In the genomic region with DNA sequence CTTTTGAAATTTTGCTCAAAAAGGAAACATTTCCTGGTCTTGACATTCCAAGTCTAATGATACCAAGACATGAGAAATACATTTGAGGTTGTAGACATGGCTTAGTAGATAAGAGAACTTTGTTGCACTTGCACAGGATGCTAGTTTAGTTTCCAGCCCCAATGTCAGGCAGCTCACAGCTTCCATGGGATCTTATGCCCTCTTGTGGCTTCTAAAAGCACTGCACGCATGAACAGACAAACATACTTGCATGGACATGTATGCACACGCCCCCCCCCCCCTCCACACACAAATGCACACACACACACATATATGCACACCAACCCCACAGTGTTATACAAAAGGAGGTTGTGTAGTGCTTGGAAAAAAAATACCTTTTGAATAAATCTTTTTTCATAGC, we compare ENCODE assay signal across 9 mouse cellular contexts. TPM values are rescaled to one million over a fixed set of nuclear protein-coding genes. Genes with fewer than 3 reads are reported as not detected.
DNase-seq lines count a peak whose midpoint lies in the region; ATAC-seq and TF ChIP-seq lines count a peak whose summit lies in the region.
"Had no signal": no experiment of that assay in that cellular context is flagged by ENCODE, and none has a peak within 500 bp of the region (broad histone marks: within the 10 kb centered on the region; RNA-seq: fewer than 3 reads in every experiment).

No protein-coding gene starts in this region.

- peak; percentile 56 for TF ChIP-seq RAD21 in CH12.LX (IDR thresholded peaks at IDR 0.05; ENCODE audit: low read depth, low read length)

- H3K4me3 ChIP-seq in hindbrain, embryonic 10.5 days, result no peak overlapping the region
- H3K4me3 ChIP-seq in hindbrain, embryonic 12.5 days, result no peak overlapping the region
- H3K4me3 ChIP-seq in CH12.LX (replicated peaks in 1 of 3; ENCODE audit: low read depth in 2 of 3, low read length in 2 of 3, poor library complexity in 1 of 3), result no peak overlapping the region
- H3K4me3 ChIP-seq in forebrain, embryonic 11.5 days (ENCODE audit: low read depth, low read length), result no peak overlapping the region
- no peak overlapping the region for H3K4me3 ChIP-seq in cerebellum, adult 2 months (replicated peaks; ENCODE audit: insufficient read depth, low read depth, low read length)
- H3K4me3 ChIP-seq: embryonic facial prominence, embryonic 12.5 days had no signal

- H3K36me3 ChIP-seq in hindbrain, embryonic 10.5 days, result no peaks in the 10 kb centered on the region
- H3K36me3 ChIP-seq in hindbrain, embryonic 12.5 days, result no peaks in the 10 kb centered on the region
- no peaks in the 10 kb centered on the region for H3K36me3 ChIP-seq in CH12.LX (replicated peaks in 1 of 2; ENCODE audit: control insufficient read depth in 1 of 2, insufficient read depth in 1 of 2, low read length in 1 of 2)
- no peaks in the 10 kb centered on the region for H3K36me3 ChIP-seq in forebrain, embryonic 11.5 days (ENCODE audit: control insufficient read depth, insufficient read depth, low read length)
- H3K36me3 ChIP-seq: embryonic facial prominence, embryonic 12.5 days had no signal

- no peaks in the 10 kb centered on the region for H3K4me1 ChIP-seq in hindbrain, embryonic 10.5 days (replicated peaks)
- no peaks in the 10 kb centered on the region for H3K4me1 ChIP-seq in hindbrain, embryonic 12.5 days
- no peaks in the 10 kb centered on the region for H3K4me1 ChIP-seq in CH12.LX (ENCODE audit: control insufficient read depth in 1 of 2, insufficient read depth in 2 of 2)
- H3K4me1 ChIP-seq in forebrain, embryonic 11.5 days (replicated peaks; ENCODE audit: control insufficient read depth, insufficient read depth, low read length), result no peaks in the 10 kb centered on the region
- no peaks in the 10 kb centered on the region for H3K4me1 ChIP-seq in cerebellum, adult 2 months (ENCODE audit: control insufficient read depth, insufficient read depth, low read length)
- H3K4me1 ChIP-seq: embryonic facial prominence, embryonic 12.5 days had no signal

- WGBS in hindbrain, embryonic 10.5 days, result 84% methylated on average over 2 of the region's 2 CpGs
- 84% methylated on average over 2 of the region's 2 CpGs for WGBS in hindbrain, embryonic 12.5 days
- 65% methylated on average over 2 of the region's 2 CpGs for WGBS in forebrain, embryonic 11.5 days
- 75% methylated on average over 2 of the region's 2 CpGs for WGBS in cerebellum, adult 2 months

- H3K27me3 ChIP-seq in hindbrain, embryonic 10.5 days (ENCODE audit: insufficient read depth, poor library complexity, severe bottlenecking), result no peaks in the 10 kb centered on the region
- no peaks in the 10 kb centered on the region for H3K27me3 ChIP-seq in hindbrain, embryonic 12.5 days
- no peaks in the 10 kb centered on the region for H3K27me3 ChIP-seq in CH12.LX (replicated peaks)
- H3K27me3 ChIP-seq in forebrain, embryonic 11.5 days (ENCODE audit: control insufficient read depth, insufficient read depth, low read length), result no peaks in the 10 kb centered on the region
- no peaks in the 10 kb centered on the region for H3K27me3 ChIP-seq in cerebellum, adult 2 months (ENCODE audit: control insufficient read depth, insufficient read depth, low read length)
- H3K27me3 ChIP-seq: embryonic facial prominence, embryonic 12.5 days had no signal

- TF ChIP-seq EP300 in CH12.LX (IDR thresholded peaks at IDR 0.05; ENCODE audit: low read length), result no peak

- no peak overlapping the region for H3K4me2 ChIP-seq in hindbrain, embryonic 12.5 days (replicated peaks)
- H3K4me2 ChIP-seq in CH12.LX (ENCODE audit: insufficient read depth, low read depth, poor library complexity, severe bottlenecking), result no peak overlapping the region
- no peak overlapping the region for H3K4me2 ChIP-seq in forebrain, embryonic 11.5 days (ENCODE audit: low read depth, low read length, severe bottlenecking)
- H3K4me2 ChIP-seq: embryonic facial prominence, embryonic 12.5 days had no signal

- peak; percentile 27 for DNase-seq in hindbrain, embryonic 10.5 days (ENCODE audit: low spot score)
- peak; percentile 55 for DNase-seq in CH12.LX (ENCODE audit: extremely low read depth)
- DNase-seq in c-Kit-positive CD71-positive TER-119-positive erythroid progenitor cells, embryonic 14.5 days (ENCODE audit: low spot score), result peak; percentile 68
- DNase-seq in lung, postnatal 25 days (ENCODE audit: low spot score), result peak; percentile 21
- no peak for DNase-seq in forebrain, embryonic 11.5 days (ENCODE audit: low spot score)
- no peak for DNase-seq in cerebellum, adult 2 months
- DNase-seq in kidney, adult 8-10 months, result no peak

- peak; percentile 11 to 62; a peak in 2 of 4 replicates for TF ChIP-seq CTCF in CH12.LX (conservative IDR thresholded peaks at IDR 0.05 in 1 of 2, IDR thresholded peaks at IDR 0.05 in 1 of 2; ENCODE audit: low read depth in 2 of 2, low read length in 2 of 2)
- TF ChIP-seq CTCF in cerebellum, adult 2 months (IDR thresholded peaks at IDR 0.05; ENCODE audit: borderline replicate concordance, insufficient read depth, low read depth, low read length), result no peak

- in situ Hi-C loops in CH12.LX (cut with MboI; ENCODE audit: low pct_ligation_motif_present, low pct_unique_long_range_greater_than_20kb, low sequenced_read_pairs), result no loop called here

- no peak overlapping the region for H3K27ac ChIP-seq in hindbrain, embryonic 10.5 days
- H3K27ac ChIP-seq in hindbrain, embryonic 12.5 days, result no peak overlapping the region
- no peak overlapping the region for H3K27ac ChIP-seq in CH12.LX (ENCODE audit: insufficient read depth, low read depth)
- H3K27ac ChIP-seq in forebrain, embryonic 11.5 days (ENCODE audit: low read depth, low read length), result no peak overlapping the region
- no peak overlapping the region for H3K27ac ChIP-seq in cerebellum, adult 2 months (ENCODE audit: insufficient read depth, low read length)
- H3K27ac ChIP-seq: embryonic facial prominence, embryonic 12.5 days had no signal

- H3K9ac ChIP-seq in hindbrain, embryonic 12.5 days, result no peak overlapping the region
- H3K9ac ChIP-seq in CH12.LX (ENCODE audit: insufficient read depth, low read depth), result no peak overlapping the region
- H3K9ac ChIP-seq in forebrain, embryonic 11.5 days (ENCODE audit: low read length), result no peak overlapping the region
- H3K9ac ChIP-seq: embryonic facial prominence, embryonic 12.5 days had no signal

- no peaks in the 10 kb centered on the region for H3K9me3 ChIP-seq in hindbrain, embryonic 10.5 days
- no peaks in the 10 kb centered on the region for H3K9me3 ChIP-seq in hindbrain, embryonic 12.5 days (replicated peaks)
- no peaks in the 10 kb centered on the region for H3K9me3 ChIP-seq in CH12.LX (replicated peaks; ENCODE audit: low read length)
- no peaks in the 10 kb centered on the region for H3K9me3 ChIP-seq in forebrain, embryonic 11.5 days (ENCODE audit: control insufficient read depth, low read length)
- H3K9me3 ChIP-seq: embryonic facial prominence, embryonic 12.5 days had no signal

- TF ChIP-seq POLR2A in CH12.LX (IDR thresholded peaks at IDR 0.05; ENCODE audit: low read depth, low read length), result no peak
- no peak for TF ChIP-seq POLR2A in cerebellum, adult 2 months (IDR thresholded peaks at IDR 0.05; ENCODE audit: borderline replicate concordance, insufficient read depth, low read length)

- dilution Hi-C loops in CH12.LX (cut with MboI; ENCODE audit: extremely low pct_ligation_motif_present, extremely low pct_unique_long_range_greater_than_20kb, low sequenced_read_pairs), result no loop called here

- no peaks in the 10 kb centered on the region for H3K79me2 ChIP-seq in CH12.LX (replicated peaks; ENCODE audit: control insufficient read depth, extremely low read depth, insufficient read depth, poor library complexity, severe bottlenecking)

- ATAC-seq in hindbrain, embryonic 12.5 days (ENCODE audit: low FRiP score), result no peak
- ATAC-seq in forebrain, embryonic 11.5 days (replicated peaks; ENCODE audit: low FRiP score), result no peak; the same call in 1 of the 2 replicates

TF ChIP-seq in CH12.LX, 34 proteins besides CTCF, POLR2A, EP300 and RAD21:
- TF ChIP-seq MAFK (IDR thresholded peaks at IDR 0.05; ENCODE audit: insufficient replicate concordance, low read length), result no peak
- TF ChIP-seq SMC3 (IDR thresholded peaks at IDR 0.05; ENCODE audit: low read depth, low read length), result peak; percentile 33

RNA-seq across cellular contexts. Expression of gene Glrx2, which starts 14.8 kb away (rescaled TPM):
- 70.6 and 91.5 TPM in 2 replicates for polyA plus RNA-seq in hindbrain, embryonic 10.5 days (2016; fragmentation: Nextera tagmentation; extraction: Ambion mirVana)
- 123 and 144 TPM in 2 replicates for polyA plus RNA-seq in hindbrain, embryonic 12.5 days (2016; fragmentation: Nextera tagmentation; extraction: Ambion mirVana)
- total RNA-seq in CH12.LX (2012; rRNA removed) (31.6 and 32.9 TPM in 2 replicates), CH12.LX (2014; rRNA removed) (28.0 and 30.3 TPM in 2 replicates)
- polyA plus RNA-seq in CH12.LX (2012; ENCODE audit: insufficient read length, low read depth), result 51.4 and 63.6 TPM in 2 replicates
- polyA plus RNA-seq in forebrain, embryonic 11.5 days (2014; fragmentation: Nextera tagmentation; extraction: Ambion mirVana), result 90.9 and 99.5 TPM in 2 replicates
- polyA plus RNA-seq in cerebellum, adult 2 months (2012; rRNA removed), result 81.6 and 82.1 TPM in 2 replicates

RNA-seq across cellular contexts. Expression of gene Cdc73, which starts 28.2 kb away (rescaled TPM):
- 27.9 and 34.6 TPM in 2 replicates for polyA plus RNA-seq in hindbrain, embryonic 10.5 days (2016; fragmentation: Nextera tagmentation; extraction: Ambion mirVana)
- 38.4 and 39.0 TPM in 2 replicates for polyA plus RNA-seq in hindbrain, embryonic 12.5 days (2016; fragmentation: Nextera tagmentation; extraction: Ambion mirVana)
- total RNA-seq in CH12.LX (2012; rRNA removed) (13.4 and 16.7 TPM in 2 replicates), CH12.LX (2014; rRNA removed) (18.0 and 21.5 TPM in 2 replicates)
- 84.8 and 85.0 TPM in 2 replicates for polyA plus RNA-seq in CH12.LX (2012; ENCODE audit: insufficient read length, low read depth)
- polyA plus RNA-seq in forebrain, embryonic 11.5 days (2014; fragmentation: Nextera tagmentation; extraction: Ambion mirVana), result 30.1 and 31.5 TPM in 2 replicates
- polyA plus RNA-seq in cerebellum, adult 2 months (2012; rRNA removed), result 13.0 and 14.3 TPM in 2 replicates

RNA-seq across cellular contexts. Expression of gene Trove2, which starts 46.0 kb away (rescaled TPM):
- polyA plus RNA-seq in hindbrain, embryonic 10.5 days (2016; fragmentation: Nextera tagmentation; extraction: Ambion mirVana), result 26.5 and 33.5 TPM in 2 replicates
- 47.1 and 51.9 TPM in 2 replicates for polyA plus RNA-seq in hindbrain, embryonic 12.5 days (2016; fragmentation: Nextera tagmentation; extraction: Ambion mirVana)
- total RNA-seq in CH12.LX (2012; rRNA removed) (7.0 and 7.5 TPM in 2 replicates), CH12.LX (2014; rRNA removed) (6.6 and 8.4 TPM in 2 replicates)
- 3.4 and 3.8 TPM in 2 replicates for polyA plus RNA-seq in CH12.LX (2012; ENCODE audit: insufficient read length, low read depth)
- polyA plus RNA-seq in forebrain, embryonic 11.5 days (2014; fragmentation: Nextera tagmentation; extraction: Ambion mirVana), result 42.4 and 50.1 TPM in 2 replicates
- polyA plus RNA-seq in cerebellum, adult 2 months (2012; rRNA removed), result 18.8 and 19.5 TPM in 2 replicates

RNA-seq across cellular contexts. Expression of gene Uchl5, which starts 46.2 kb away (rescaled TPM):
- polyA plus RNA-seq in hindbrain, embryonic 10.5 days (2016; fragmentation: Nextera tagmentation; extraction: Ambion mirVana), result 78.4 and 106 TPM in 2 replicates
- 72.9 and 73.0 TPM in 2 replicates for polyA plus RNA-seq in hindbrain, embryonic 12.5 days (2016; fragmentation: Nextera tagmentation; extraction: Ambion mirVana)
- total RNA-seq in CH12.LX (2012; rRNA removed) (46.4 and 61.3 TPM in 2 replicates), CH12.LX (2014; rRNA removed) (54.3 and 58.9 TPM in 2 replicates)
- polyA plus RNA-seq in CH12.LX (2012; ENCODE audit: insufficient read length, low read depth), result 111 and 130 TPM in 2 replicates
- polyA plus RNA-seq in forebrain, embryonic 11.5 days (2014; fragmentation: Nextera tagmentation; extraction: Ambion mirVana), result 79.6 and 87.8 TPM in 2 replicates
- polyA plus RNA-seq in cerebellum, adult 2 months (2012; rRNA removed), result 33.8 and 38.9 TPM in 2 replicates

Comparison
In these comparisons a context has a peak if more than half of its experiments do, and no peak if none do; other contexts are left out.
1. DNase-seq: peak in hindbrain, embryonic 10.5 days (single experiment), CH12.LX (single experiment), c-Kit-positive CD71-positive TER-119-positive erythroid progenitor cells, embryonic 14.5 days (single experiment) and lung, postnatal 25 days (single experiment); none in forebrain, embryonic 11.5 days (single experiment), cerebellum, adult 2 months (0 of 2) and kidney, adult 8-10 months (0 of 2).